Mouse (Mus musculus): ENCODE results near the gene Fam50b.

Fam50b gene

DNA sequence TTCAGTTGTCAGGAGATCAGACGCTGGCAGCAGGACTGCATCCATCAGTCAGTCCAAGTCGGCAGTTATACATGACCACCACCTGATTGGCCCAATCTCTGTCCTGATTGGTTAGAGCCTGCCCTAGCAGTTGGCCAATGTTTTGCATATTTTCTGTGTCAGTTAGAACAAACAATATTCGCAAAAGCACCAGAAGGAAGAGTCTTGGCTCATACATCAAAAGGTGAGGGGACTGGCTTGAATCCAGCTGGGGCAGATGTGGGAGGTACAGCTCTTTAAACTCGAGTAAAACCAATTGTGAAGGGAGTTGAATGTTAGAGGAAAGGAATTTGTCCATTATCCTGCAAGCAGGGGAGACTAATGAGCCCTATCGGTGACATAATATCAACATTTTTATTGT, at the start of gene Fam50b:
TSS of gene Fam50b (plus strand) at position 165 of the 400 bp plus-strand sequence.
- DNase-seq (ENCODE audit: low spot score in 2 of 2), result no peak

DNA sequence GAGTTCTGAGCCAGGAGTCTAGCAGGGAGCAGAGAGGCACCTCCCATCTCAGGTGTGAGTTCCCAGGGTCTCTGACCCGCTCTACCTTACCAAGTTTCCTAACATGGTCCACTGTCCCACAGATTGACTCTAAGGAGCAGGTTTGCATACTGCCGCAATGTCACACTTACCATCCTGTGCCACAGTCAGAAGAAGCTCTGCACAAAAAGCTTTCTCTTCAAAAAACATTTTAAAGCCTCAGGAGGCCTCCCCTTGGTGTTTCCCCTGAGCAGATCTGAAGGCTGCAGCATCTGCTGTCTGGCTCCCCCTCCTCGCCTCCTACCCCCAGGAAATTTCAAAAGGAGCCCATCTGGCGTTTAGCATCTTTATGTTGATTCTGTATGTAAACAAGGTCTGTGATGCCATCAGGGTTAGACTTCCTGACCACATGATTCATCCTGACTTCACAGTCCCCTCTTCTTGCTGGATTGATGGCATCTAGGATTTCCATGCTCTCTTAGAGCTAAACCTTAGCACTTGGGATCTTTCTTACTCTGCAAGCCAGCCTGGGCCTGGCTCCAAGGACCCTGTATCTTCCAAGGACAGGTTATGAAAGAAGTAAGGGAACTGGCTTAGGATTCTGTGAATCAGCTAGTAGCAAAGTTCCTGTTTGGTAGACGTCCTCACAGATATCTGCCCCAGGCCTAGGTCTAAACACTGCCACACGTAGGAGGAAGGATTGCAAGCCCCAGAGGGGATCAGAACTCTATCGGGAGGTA, 49.5 kb upstream of the Fam50b start:
- peak in 1 of 2 experiments; percentile 25 for DNase-seq (ENCODE audit: low spot score in 2 of 2)

DNA sequence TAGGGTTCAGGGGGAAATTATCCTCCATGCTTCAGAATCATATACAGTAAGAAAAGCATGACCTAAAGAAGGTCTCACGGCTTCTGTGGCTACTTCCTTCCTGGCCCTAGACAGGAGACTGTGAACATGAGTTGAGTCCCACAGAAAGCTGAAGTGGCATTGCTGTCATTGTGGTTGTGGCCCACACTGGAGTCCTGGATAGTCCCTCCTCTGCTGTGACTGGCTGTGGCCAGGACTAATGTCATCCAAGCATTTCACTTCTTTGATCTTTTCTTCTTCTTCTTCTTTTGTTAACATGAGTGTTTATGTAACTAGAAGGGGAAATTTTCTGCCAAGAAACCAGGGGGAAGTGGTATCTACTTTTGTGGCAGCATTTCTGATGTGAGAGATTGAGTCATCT, 43.6 kb upstream of the Fam50b start:
- peak; percentile 22 to 43 for DNase-seq (ENCODE audit: low spot score in 2 of 2)

DNA sequence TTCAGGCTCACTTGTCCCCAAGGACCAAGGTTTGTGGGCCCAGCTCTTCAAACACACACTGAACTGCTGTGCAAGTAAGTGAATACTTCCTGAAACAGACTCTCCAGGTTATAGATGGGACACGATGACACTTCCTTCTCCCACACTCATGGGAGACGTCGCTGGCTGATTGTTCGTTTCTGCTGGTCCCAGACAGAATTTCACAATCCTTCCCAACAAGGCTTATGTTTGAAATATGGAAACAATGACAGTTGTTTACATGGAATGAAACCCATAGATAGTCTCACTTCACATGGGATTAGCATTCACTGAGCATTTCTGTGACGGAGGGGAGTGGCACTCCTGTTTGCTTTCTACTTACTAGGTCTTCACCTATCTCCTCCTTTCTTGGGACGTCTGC, 41.5 kb upstream of the Fam50b start:
- no peak for DNase-seq (ENCODE audit: low spot score in 2 of 2)

GRCm38 (mm10) chr13:34696734-34697332, 37.8 kb upstream of the Fam50b start:
- no peak for DNase-seq (ENCODE audit: low spot score in 2 of 2)

DNA sequence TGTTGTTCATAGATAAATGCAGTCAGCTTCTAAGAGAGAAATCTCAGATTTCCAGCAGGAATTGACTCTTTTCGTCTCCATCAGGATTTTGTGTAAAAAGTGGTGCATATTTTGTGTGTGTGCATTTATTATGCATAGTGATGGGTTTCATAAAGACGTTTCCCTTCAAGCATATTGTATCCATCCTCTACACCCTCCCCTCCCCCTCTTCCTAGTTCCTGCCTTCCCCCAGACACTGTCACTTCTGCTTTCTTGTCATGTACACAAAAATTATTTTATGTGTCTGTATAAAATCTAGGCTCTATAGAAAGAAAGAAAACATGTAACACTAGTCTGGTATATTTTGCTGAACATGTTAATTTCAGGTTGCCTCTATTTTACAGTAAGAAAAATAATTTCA, 34.6 kb upstream of the Fam50b start:
- peak; percentile 24 to 52 for DNase-seq (ENCODE audit: low spot score in 2 of 2)

DNA sequence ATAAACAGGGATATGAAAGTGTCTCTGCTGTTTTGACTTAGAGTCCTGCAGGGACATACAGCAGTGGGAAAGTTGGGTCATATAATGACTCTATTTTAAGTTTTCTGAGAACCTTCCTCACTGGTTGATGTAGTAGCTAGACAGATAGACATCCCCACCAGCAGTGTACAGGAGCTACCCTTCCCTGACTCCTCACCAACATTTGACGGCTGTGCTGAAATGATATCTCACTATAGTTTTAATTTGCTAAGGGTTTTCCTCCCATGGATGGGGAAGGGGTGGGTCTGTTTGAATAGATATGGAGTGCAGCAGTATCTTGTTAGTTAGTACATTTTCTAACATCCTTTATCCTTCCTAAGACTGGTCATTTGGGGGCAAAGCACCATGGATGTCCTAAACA, 34.0 kb upstream of the Fam50b start:
- DNase-seq (ENCODE audit: low spot score in 2 of 2), result no peak

DNA sequence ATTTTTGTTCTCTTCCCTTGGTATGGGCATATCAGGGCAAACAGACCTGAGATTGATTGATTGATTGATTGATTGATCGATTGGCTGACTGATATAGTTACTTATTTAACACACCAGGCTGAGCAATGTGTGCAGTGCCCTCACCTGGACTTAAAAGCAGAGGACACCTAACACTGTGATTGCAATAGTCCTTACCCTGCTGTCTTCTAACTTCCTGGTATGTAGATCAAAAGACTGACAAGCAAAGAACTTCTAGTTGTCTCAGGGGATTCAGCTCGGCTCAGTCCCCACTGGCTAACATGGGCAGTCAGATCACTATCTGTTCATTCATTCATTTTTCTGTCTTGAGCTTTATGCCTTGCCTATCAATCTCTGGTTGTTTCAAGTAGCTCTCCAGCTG, 31.3 kb upstream of the Fam50b start:
- DNase-seq (ENCODE audit: low spot score in 2 of 2), result peak; percentile 23 to 26

DNA sequence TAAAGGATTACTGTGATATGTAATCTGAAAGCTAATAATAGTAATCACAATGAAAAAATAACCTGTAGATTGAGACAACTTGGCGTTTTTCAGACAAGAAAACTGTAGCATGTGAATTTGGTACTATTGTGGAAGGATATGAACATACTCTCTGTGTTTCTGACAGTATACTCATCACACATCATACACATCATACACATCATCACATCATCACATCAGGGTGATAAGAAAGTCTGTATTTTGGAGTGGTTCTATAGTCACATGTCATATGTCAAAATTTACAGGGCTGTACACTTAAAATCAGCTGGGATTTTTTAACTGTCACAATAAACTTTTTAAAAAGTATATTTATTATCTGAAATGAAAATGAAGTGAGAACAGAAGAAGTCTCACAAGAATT, 30.9 kb upstream of the Fam50b start:
- no peak for DNase-seq (ENCODE audit: low spot score in 2 of 2)

GRCm38 (mm10) chr13:34704835-34705234, 29.8 kb upstream of the Fam50b start:
- DNase-seq (ENCODE audit: low spot score in 2 of 2), result peak; percentile 72 to 76

DNA sequence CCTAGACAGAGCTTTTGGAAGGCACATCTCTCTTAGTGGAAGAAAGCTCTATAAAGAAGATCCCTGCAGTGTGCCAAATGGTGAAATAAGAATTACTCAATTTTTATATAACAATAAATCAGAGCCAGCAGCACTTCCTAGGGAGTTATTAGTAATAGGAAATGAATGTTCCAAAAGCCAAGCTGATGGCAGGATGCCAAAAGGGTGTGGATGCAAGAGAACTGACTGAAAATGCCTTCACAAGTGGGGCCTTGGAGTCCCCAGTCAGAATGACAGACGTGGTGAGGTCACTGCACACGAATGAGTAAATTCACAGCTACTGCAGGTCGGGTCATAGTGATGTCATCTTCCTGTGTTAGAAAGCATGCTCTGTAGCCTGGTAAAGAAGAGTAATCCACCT, 25.7 kb upstream of the Fam50b start:
- peak; percentile 10 to 35 for DNase-seq (ENCODE audit: low spot score in 2 of 2)

GRCm38 (mm10) chr13:34709566-34709965, 25.1 kb upstream of the Fam50b start:
- no peak for DNase-seq (ENCODE audit: low spot score in 2 of 2)

DNA sequence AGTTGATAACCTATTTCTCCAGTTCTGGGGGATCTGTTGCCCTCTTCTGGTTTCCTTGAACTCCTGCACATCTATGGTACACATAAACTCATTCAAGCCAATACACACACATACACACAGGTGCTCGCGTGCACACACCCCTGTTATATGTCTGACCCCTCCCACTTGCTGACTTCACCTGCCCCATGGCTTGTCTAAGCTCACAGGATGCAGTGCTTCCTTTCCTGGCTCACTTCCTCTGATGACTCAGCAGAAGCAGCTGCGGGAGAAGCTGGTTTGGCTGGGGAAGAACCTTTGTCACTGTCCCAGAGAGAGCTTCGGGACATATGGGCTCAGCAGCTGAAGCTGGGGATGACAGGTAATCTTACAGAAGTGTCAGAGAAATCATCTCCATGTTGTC, 23.2 kb upstream of the Fam50b start:
- DNase-seq (ENCODE audit: low spot score in 2 of 2), result no peak

DNA sequence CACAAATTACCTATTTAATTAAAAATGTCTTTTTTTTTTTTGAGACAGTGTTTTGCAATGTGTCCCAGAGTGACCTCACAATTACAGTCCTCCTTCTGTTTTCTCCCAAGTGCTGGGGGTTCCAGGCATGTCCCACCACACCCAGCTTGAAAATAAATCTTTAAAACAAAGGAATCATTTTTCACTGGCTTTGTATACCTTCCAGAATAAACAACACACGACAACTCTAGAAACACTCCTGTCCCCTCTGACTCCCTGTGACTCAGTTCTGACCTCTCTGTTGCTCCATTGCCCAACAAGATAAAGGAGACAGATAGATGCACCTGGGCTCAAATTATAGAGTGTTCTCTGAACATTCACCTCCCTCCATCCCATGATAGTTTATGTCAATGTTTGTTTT, 21.8 kb upstream of the Fam50b start:
- DNase-seq (ENCODE audit: low spot score in 2 of 2), result no peak

GRCm38 (mm10) chr13:34715437-34715838, 19.2 kb upstream of the Fam50b start:
- DNase-seq (ENCODE audit: low spot score in 2 of 2), result no peak

GRCm38 (mm10) chr13:34724831-34725592, 9.6 kb upstream of the Fam50b start:
- no peak for DNase-seq (ENCODE audit: low spot score in 2 of 2)

GRCm38 (mm10) chr13:34725800-34726476, 8.7 kb upstream of the Fam50b start:
- DNase-seq (ENCODE audit: low spot score in 2 of 2), result peak in 1 of 2 experiments; percentile 33

GRCm38 (mm10) chr13:34726477-34726805, 8.2 kb upstream of the Fam50b start:
- DNase-seq (ENCODE audit: low spot score in 2 of 2), result no peak

DNA sequence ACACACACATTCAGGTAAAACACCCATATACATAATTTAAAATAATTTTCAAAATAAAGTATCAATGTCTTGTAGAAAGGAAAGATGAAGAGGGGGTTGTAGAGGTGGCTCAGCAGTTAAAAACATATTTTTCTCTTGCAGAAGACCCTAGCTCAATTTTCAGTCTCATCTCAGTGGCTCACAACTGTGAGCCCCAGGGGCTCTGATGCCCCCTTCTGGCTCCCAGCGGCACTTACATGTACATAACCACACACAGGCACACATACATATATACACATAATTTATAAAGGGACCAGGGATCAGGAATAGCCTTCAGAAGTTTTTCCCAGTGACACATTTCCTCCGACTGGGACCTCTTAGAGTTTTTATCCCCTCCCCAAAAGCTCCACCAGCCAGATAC, 7.6 kb upstream of the Fam50b start:
- DNase-seq (ENCODE audit: low spot score in 2 of 2), result no peak

DNA sequence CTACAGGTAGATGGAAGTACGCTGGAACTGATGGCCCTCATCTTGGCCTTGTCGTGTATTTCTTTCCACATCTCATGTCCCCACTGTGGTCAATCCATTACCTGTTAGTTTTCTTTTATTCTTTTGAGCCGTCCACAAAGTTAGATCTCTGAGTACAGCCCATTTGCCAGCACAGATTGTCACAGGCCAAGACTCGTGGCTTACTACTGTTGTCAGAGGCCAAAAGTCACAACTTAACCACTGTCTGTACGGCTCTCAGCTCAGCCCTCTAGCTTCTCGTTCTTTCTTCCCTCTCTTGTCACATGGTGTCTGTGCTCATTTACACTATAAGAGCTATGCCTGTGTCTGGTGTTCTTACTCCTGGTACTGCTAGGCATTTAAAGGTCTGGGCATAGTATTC, 3.1 kb upstream of the Fam50b start:
- DNase-seq (ENCODE audit: low spot score in 2 of 2), result no peak

- DNase-seq (ENCODE audit: low spot score in 2 of 2), result no peak
Observed at GRCm38 (mm10) chr13:34733780-34734179, 870 bp upstream of the Fam50b start.

DNA sequence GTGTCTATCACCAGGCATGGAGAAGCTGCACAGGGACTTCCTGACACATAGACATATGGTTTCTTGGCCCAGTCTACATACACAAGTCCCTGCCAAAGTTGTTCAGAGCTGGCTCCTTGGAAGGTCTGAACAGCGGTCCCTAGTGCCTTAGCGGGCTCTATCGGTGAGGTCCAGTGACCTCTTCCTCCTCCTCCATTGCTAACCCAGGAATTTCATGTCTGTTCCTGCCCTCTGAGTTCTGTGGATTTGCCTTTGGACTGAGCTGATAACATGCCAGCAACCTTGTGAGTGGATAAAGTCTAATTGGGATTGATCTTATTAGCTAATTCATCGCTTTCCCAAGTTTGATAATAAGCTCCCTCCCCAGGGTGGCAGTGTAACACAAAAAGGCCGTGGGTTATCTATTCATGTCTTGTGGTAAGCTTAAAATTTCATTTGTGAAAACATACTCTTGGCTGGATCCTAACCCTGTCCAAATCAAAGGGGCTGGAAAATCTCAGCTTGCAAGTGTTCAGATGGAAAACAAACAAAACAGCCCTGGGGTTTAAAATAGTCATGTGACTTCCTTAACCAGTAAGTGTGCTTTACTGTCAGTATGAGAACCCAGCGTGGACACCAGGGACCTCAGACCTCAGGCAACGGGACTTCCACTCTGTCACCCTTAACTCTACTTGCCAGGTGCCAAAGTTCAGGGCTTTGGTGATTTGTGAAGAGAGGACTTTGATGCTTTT, 3.5 kb downstream of the Fam50b start:
- no peak for DNase-seq (ENCODE audit: low spot score in 2 of 2)

Data from spleen, postnatal 36 days (tissue).